Mouse (Mus musculus) central nervous system, embryonic 11.5 days (tissue): ENCODE measurements around the gene Ephb4. TPM values are rescaled to one million over a fixed set of nuclear protein-coding genes. Genes with fewer than 3 reads are reported as not detected.

Source experiments
- polyA plus RNA-seq: library from polyadenylated mRNA; depleted of rRNA; stranded (reverse); fragments of >200 nt; gene quantifications from 2 replicates; pipeline ENCODE4 v1.2.3, GENCODE M21; 2012; rRNA removed

The Ephb4 gene
- 37.9 and 63.6 TPM in 2 replicates for polyA plus RNA-seq

DNA sequence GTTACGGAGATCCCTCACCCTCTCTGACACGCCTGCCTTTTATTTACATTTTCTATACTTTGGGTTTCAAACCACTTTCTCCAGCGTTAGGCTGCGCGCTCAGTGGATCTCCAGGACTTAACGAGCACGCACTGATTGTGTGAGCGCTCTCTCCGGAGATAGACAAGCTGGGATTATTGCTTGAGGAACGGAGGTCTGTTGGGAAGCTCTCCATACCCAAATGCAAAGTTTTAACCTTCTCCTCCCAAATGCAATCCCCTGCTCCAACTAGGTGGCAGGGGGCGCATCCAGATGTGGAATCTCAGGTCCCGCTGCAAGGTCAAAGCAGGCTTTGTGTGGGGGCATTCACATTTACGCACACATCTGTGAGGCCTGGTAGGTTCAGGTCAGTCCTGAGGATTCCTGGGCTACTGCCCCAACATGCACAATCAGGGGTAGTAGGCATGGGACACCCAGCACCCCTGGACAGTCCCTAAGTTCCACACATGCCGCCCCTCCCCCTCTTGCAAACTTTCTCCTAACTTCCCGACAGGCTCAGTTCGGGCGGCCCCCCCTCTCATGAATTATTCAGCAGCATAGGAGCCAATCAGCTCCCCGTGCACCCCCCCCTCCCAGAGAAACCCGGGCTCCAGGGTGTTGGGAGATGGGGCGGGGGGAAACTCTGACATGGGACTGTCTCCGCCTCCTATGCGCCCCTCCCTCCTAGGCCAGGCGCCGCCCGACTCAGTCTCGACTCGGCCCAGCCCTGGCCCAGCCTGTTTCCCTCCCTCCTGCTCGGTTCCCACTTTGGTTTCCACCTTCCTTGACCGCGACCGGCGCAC, at the start of gene Ephb4:
Gene Ephb4 (plus strand): TSS at position 726 of the 821 bp plus-strand sequence.

GRCm38 (mm10) chr5:137307071-137307912, 42.6 kb upstream of the Ephb4 start, which contains the start of gene Srrt:
Gene Srrt (minus strand): TSS chr5:137307674.

DNA sequence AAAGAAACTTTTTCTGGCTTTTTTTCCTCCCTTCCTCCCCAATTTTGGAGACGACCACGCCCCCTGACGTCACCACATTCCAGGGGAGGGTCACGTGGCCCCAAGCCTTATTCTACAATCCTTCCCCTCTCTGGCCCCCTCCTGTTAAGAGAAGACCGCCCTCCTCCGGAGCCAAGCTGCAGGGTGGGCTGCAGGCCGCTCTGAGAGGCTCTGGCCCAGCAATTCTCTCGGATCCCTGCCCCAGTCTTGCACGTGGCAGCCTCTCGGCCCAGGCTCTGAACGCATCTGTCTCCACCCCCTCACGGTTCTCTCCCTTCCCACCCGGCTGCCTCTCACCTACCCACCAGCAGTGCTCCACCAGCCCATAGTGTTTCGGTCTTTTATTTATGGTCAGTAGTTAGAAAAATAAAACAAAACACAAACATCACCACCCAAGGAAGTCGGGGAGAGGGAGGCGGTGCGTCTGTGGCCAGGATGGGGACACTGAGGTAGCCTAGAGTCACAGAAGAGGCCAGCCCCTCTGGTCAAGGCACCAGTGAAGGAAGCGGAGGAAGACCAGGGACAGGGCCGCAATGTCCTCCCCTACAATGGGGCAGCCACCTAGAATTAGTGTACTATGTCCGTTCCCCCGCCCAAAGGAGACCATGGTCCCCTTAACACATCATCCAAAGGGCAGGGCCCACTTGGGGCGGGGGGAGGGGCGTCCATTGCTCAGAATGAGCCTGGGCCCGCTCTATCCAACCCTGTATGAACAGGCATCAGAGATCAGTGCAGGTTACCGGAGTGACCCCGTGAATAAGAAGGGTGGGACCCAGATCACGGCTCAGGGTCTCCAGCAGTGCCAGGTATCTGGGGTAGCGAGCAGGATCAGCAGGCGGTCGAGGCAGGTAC, 35.5 kb upstream of the Ephb4 start, which contains the start of gene Trip6:
Gene Trip6 (minus strand): TSS at position 212 of the 891 bp plus-strand sequence.

GRCm38 (mm10) chr5:137333512-137334174, 16.3 kb upstream of the Ephb4 start, which contains the start of gene Slc12a9:
Gene Slc12a9 (minus strand): TSS chr5:137333597.

Other genes with a start within 250 kb of the Ephb4 start
- 3.0 and 3.7 TPM in 2 replicates for gene Trim56, start 233.9 kb upstream of the Ephb4 start, polyA plus RNA-seq
- gene Muc3, start 200.8 kb upstream of the Ephb4 start, polyA plus RNA-seq = 0.05 TPM in 1 of 2 replicates, not detected in the other
- gene Muc3a, start 137.7 kb upstream of the Ephb4 start, polyA plus RNA-seq = 0.10 and 0.31 TPM in 2 replicates
- gene Ache, start 62.6 kb upstream of the Ephb4 start, polyA plus RNA-seq = 6.4 and 10.2 TPM in 2 replicates
- 7.3 and 10.1 TPM in 2 replicates for gene Ufsp1, start 55.5 kb upstream of the Ephb4 start, polyA plus RNA-seq
- gene Srrt, start 42.4 kb upstream of the Ephb4 start, polyA plus RNA-seq = 306 and 565 TPM in 2 replicates
- 54.4 and 56.7 TPM in 2 replicates for gene Trip6, start 35.7 kb upstream of the Ephb4 start, polyA plus RNA-seq
- gene Slc12a9, start 16.5 kb upstream of the Ephb4 start, polyA plus RNA-seq = 16.4 and 17.4 TPM in 2 replicates
- 0.20 and 0.22 TPM in 2 replicates for gene Zan, start 127.0 kb downstream of the Ephb4 start, polyA plus RNA-seq
- 37.8 and 38.1 TPM in 2 replicates for gene Pop7, start 152.4 kb downstream of the Ephb4 start, polyA plus RNA-seq
- 49.3 and 96.6 TPM in 2 replicates for gene Gigyf1, start 168.4 kb downstream of the Ephb4 start, polyA plus RNA-seq
- 0.14 and 0.25 TPM in 2 replicates for gene Epo, start 183.1 kb downstream of the Ephb4 start, polyA plus RNA-seq
- 496 and 503 TPM in 2 replicates for gene Gnb2, start 183.4 kb downstream of the Ephb4 start, polyA plus RNA-seq
- gene Actl6b, start 203.4 kb downstream of the Ephb4 start, polyA plus RNA-seq = 35.3 and 37.2 TPM in 2 replicates
- 4.9 and 5.7 TPM in 2 replicates for gene Tfr2, start 219.7 kb downstream of the Ephb4 start, polyA plus RNA-seq